Mouse (Mus musculus): ENCODE measurements around the gene 2010111I01Rik. TPM values are rescaled to one million over a fixed set of nuclear protein-coding genes. Genes with fewer than 3 reads are reported as not detected.
"Not testable (repeated sequence)": the region's sequence is repeated elsewhere in the genome, so short reads cannot be mapped to it uniquely, and the experiment has no call there.

2010111I01Rik gene
- polyA plus RNA-seq, 1 experiment from 2014 or later = 23.9 TPM

DNA sequence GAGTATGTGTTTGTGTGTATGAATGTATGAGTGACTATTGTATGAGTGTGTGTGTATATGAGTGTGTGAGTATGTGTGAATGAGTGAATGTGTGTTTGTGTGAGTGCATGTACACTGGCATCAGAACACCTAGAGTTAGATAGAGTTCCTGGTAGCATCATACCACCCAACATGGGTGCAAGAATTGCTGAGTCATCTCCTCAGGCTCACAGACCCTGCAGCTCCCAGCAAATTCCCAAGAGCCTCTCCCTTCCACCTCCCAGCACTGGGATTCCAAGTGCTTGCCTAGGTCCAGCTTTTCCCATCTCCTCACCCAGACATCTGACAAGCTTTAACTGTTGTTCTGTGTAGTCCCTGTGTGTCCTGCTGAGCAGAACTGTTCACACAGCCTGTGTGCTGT is 251.8 kb downstream of the 2010111I01Rik start:
- Histone ChIP-seq H3K9me3 (replicated peaks) (no peaks in the 10 kb centered on the region), H3K4me1 (peaks cover 5% of the 10 kb centered on the region), H3K27ac (no peak overlapping the region), H3K4me3 (no peak overlapping the region), H3K36me3 (ENCODE audit: poor library complexity, severe bottlenecking) (no peaks in the 10 kb centered on the region), H3K27me3 (no peaks in the 10 kb centered on the region), H3K9ac (no peak overlapping the region), H3K4me2 (no peak overlapping the region)
- no peak for ATAC-seq

DNA sequence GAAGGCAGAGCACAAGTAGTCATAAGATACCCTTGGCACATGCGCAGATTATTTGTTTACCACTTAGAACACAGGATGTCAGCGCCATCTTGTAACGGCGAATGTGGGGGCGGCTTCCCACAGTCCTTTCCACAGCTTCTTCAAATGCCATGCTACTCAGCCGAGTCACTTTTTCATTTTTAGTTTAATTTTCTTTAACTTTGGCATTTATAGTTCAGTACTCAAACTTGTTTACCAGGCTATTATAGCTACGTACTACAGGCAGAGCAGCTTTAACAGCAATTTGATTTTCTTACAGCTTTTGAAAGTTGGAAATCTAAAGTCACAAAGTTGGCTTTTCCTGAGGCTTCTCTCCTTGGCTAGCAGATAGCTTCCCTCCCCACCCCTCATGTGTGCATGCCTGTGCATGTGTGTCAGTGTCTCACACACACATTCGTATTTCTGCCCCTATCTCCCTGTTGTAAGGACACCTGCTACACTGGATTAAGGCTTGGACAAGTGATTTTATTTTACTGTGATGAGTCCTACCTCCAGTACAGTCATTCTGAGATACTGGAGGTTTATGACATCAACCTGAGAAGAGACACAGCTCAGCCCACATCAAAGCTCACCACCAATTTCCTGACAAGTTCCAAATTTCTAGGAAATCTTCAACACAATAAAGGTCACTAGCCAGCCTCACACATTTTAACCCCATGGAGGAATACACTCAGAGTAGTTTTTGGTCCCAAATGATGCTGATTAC is 258.5 kb downstream of the 2010111I01Rik start:
- WGBS = 97% methylated on average over 8 of the region's 8 CpGs
- Histone ChIP-seq H3K36me3 (ENCODE audit: poor library complexity, severe bottlenecking) (no peaks in the 10 kb centered on the region), H3K27me3 (no peaks in the 10 kb centered on the region), H3K9ac (no peak overlapping the region), H3K4me1 (no peaks in the 10 kb centered on the region), H3K9me3 (replicated peaks) (no peaks in the 10 kb centered on the region), H3K4me3 (no peak overlapping the region), H3K27ac (no peak overlapping the region), H3K4me2 (no peak overlapping the region)
- no peak for ATAC-seq

DNA sequence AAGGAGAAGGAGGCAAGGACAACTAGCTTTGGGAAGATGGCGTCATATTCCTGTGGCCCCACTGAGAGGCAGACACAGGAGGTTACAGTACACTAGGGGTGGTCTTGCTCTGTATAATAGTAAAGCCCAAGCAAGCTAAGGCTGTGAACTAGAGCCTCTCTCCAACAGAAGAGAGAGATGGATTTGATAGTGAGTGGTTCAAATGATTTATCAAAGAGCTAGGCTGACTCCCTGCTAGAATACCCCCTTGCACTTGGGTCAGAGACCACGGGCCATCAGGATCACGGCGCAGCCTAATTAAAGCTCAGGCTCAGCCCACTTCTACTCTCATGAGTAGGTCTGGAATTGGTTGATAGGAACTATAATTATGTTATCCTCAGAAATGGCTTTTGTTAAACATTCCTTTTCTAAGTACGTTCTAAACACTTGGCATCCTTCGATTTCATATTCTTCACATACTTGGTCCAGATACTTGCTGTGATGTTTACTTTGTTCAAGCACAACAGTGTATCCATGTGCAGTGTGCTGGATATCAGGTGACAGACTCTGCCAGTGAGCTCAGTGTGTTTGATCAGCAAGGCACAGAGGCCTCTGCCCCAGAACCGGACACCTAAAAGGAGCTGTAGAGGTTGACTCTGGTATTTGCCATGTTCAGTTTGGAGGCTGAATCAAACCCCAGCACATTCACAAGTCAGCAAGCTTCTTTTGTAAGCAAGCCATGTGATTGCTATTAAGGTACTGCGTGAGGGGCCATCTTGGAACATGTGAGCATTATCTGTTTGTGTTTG is 261.3 kb downstream of the 2010111I01Rik start:
- Histone ChIP-seq H3K4me3 (no peak overlapping the region), H3K36me3 (ENCODE audit: poor library complexity, severe bottlenecking) (no peaks in the 10 kb centered on the region), H3K27ac (no peak overlapping the region), H3K4me2 (no peak overlapping the region), H3K27me3 (no peaks in the 10 kb centered on the region), H3K4me1 (no peaks in the 10 kb centered on the region), H3K9ac (no peak overlapping the region), H3K9me3 (replicated peaks) (no peaks in the 10 kb centered on the region)
- ATAC-seq = no peak
- WGBS = 82% methylated on average over 8 of the region's 8 CpGs

DNA sequence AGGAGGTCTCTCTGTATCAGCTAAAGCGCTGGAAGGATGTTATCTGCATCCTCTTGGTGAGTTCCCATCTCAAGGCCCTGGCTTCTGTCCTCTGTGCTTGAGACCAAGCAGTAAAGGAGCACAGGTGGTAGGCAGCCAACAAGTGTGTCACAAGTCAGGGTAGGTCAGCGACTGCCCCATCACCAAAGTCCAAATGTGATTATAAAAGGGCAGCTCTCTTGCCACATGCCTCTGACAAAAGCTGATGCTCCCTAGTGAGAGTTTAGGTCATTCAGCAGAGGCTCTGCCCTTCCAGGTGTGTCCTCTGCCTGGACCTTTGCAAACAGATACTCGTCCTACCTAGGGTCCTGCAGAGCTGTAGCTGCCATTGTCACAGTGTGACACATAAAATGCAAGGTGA is 263.1 kb downstream of the 2010111I01Rik start:
- H3K9ac ChIP-seq = no peak overlapping the region
- no peaks in the 10 kb centered on the region for H3K4me1 ChIP-seq
- H3K4me3 ChIP-seq = no peak overlapping the region
- H3K27me3 ChIP-seq = no peaks in the 10 kb centered on the region
- no peaks in the 10 kb centered on the region for H3K36me3 ChIP-seq (ENCODE audit: poor library complexity, severe bottlenecking)
- H3K4me2 ChIP-seq = no peak overlapping the region
- H3K9me3 ChIP-seq (replicated peaks) = no peaks in the 10 kb centered on the region
- ATAC-seq = no peak
- WGBS = 78% methylated on average over 3 of the region's 3 CpGs
- H3K27ac ChIP-seq = no peak overlapping the region

DNA sequence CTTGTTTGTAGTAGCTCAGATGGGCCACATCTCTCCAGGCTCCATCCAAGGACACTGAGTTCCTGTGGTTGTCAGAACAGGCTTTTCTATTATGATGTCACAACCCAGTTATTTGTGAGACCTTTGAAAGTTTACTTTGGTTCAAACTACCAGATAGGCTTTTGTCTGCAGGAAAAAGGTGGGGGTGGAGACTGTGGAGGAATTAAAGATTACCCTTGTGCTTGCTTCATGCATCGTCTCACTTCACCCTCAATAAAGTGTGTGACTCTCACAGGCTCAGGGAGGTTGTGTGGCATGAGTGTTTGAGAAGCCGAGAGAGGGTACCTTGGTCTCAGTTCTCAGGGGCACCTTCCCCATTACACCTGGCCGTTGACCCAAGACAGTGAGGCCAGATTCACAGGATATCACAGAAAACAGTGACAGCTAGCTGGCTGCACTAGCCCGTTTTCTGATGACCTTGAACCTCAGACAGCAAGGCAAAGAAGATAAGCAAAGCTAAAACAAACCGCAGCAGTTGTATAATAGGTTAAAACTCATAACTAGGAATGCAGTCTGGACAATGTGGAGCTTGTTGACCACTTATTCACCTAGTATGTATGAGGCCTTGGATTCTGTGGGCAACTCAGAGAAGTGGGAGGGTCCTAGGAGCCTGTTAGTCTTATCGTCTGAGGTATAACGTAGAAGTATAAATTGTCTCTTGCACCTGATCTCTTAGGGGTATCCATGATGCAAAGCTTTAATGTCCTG is 266.4 kb downstream of the 2010111I01Rik start:
- Histone ChIP-seq H3K4me3 (no peak overlapping the region), H3K36me3 (ENCODE audit: poor library complexity, severe bottlenecking) (no peaks in the 10 kb centered on the region), H3K4me2 (no peak overlapping the region), H3K9me3 (replicated peaks) (no peaks in the 10 kb centered on the region), H3K27me3 (no peaks in the 10 kb centered on the region), H3K4me1 (no peaks in the 10 kb centered on the region), H3K27ac (no peak overlapping the region), H3K9ac (no peak overlapping the region)
- 80% methylated on average over 7 of the region's 7 CpGs for WGBS
- ATAC-seq = no peak

DNA sequence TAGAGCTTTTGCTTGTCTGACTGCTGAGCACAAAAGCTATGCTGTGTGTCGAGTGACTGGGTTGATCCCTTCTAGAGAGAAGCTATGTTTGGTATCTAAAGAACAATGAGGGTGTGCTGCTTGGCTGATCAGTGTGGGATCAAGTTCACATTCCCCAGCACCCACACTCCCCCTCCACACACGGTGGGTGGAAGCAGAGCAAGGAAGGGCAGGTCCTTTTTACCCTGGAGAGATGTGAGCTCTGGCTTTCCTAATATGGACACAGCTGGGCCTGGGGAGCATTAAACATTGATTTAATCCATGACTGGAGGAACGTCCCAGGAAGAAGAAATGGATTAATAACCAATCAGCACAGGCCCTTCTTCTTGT is 267.0 kb downstream of the 2010111I01Rik start:
- Histone ChIP-seq H3K4me1 (no peaks in the 10 kb centered on the region), H3K9me3 (replicated peaks) (no peaks in the 10 kb centered on the region), H3K9ac (no peak overlapping the region), H3K4me3 (no peak overlapping the region), H3K27me3 (no peaks in the 10 kb centered on the region), H3K36me3 (ENCODE audit: poor library complexity, severe bottlenecking) (no peaks in the 10 kb centered on the region), H3K4me2 (no peak overlapping the region), H3K27ac (no peak overlapping the region)
- 25% methylated on average over 3 of the region's 3 CpGs for WGBS
- no peak for ATAC-seq

DNA sequence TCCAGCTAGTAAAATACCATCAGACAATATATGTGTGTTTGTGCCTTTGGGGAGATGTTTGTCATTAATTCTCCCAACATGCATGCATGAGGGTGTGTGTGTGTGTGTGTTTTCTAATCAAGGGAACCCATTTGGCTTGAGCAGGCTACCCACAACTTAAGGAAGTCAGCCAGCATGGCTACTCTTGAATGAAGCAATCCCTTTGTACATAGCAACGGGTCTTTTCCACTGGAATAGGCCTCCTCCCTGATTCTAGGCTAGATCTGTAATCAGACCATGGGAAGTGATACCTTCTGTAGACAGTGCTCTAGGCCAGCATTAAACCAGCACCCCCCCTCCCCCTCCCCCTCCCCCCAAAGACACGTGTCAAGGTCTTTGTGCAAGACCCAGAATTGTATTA is 267.9 kb downstream of the 2010111I01Rik start:
- no peak overlapping the region for H3K4me2 ChIP-seq
- H3K4me3 ChIP-seq = no peak overlapping the region
- 79% methylated on average over 2 of the region's 2 CpGs for WGBS
- no peaks in the 10 kb centered on the region for H3K9me3 ChIP-seq (replicated peaks)
- no peak for ATAC-seq
- no peaks in the 10 kb centered on the region for H3K27me3 ChIP-seq
- H3K9ac ChIP-seq = no peak overlapping the region
- no peaks in the 10 kb centered on the region for H3K4me1 ChIP-seq
- H3K36me3 ChIP-seq (ENCODE audit: poor library complexity, severe bottlenecking) = no peaks in the 10 kb centered on the region
- no peak overlapping the region for H3K27ac ChIP-seq

DNA sequence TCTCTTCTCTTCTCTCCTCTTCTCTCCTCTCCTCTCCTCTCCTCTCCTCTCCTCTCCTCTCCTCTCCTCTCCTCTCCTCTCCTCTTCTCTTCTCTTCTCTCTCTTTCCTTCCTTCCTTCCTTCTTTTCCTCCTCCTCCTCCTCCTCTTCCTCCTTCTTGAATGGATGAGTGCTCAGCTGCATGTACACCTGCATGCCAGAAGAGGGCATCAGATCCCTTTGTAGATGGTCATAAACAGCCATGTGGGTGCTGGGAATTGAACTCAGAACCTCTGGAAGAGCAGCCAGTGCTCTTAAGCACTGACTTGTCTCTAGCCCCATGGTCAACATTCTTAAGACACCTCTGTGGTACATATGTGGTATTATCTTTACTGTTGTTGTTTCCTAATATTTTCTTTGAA is 269.8 kb downstream of the 2010111I01Rik start:
- H3K27me3 ChIP-seq; H3K9ac ChIP-seq; H3K27ac ChIP-seq; H3K9me3 ChIP-seq (replicated peaks); ATAC-seq; H3K36me3 ChIP-seq (ENCODE audit: poor library complexity, severe bottlenecking); H3K4me1 ChIP-seq; H3K4me3 ChIP-seq; H3K4me2 ChIP-seq: not testable (repeated sequence)

DNA sequence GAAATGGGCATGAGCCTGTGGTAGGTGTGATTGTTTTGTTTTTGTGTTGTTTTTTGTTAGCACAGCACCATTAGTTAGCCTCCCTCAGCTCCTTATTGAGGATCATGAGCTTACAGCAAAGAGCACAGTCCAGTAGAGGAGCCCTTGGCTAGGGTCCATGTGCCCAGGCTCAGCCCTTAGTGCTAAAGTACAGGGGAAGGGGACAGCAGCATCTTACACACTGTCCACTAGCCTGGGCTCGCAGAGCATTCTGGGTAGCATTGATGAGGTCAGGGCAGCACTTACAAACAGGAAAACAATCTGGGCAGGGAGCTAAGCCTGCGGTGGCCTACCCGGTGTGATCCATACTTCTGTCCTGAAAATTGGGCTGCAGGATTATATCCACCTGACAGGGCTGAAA is 270.9 kb downstream of the 2010111I01Rik start:
- no peaks in the 10 kb centered on the region for H3K9me3 ChIP-seq (replicated peaks)
- no peak overlapping the region for H3K27ac ChIP-seq
- no peaks in the 10 kb centered on the region for H3K27me3 ChIP-seq
- H3K36me3 ChIP-seq (ENCODE audit: poor library complexity, severe bottlenecking) = no peaks in the 10 kb centered on the region
- H3K4me1 ChIP-seq = peaks cover 10% of the 10 kb centered on the region
- no peak overlapping the region for H3K9ac ChIP-seq
- 83% methylated on average over 3 of the region's 3 CpGs for whole genome bisulfite sequencing
- no peak for ATAC-seq
- no peak overlapping the region for H3K4me3 ChIP-seq
- H3K4me2 ChIP-seq = no peak overlapping the region

DNA sequence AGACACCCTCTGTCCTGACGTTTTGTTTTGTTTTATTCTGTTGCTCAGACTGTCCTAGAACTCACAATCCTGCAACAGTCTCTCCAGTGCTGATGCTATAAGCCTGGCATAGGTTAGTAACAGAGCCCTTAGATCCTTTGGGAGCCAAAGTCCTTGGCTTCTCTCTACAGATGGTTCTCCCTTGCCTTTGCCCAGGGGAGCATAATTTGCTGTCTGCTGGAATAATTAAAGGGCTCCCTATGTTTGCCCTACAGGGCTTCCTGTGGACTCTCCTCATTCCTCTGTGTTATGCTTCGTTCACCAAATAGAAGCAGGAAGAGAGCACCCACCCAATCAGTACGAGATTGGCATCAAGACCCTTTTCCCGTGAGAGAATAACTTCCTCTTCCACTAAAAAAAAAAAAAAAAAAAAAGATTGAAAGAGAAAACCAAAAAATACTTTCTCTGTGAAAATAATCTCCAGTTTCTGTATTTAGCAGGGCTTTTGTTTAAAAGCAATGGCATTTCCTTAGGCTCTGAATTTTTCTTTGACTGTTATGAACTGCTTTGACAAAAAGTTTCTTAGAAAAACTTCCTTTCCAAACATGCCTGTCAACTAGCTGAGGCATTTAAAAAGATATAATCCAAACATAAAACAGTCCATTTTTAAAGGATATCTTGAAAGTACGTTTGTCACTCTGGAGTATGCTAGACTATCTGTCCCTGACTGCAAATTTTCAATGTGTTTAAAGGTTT is 271.6 kb downstream of the 2010111I01Rik start:
- Histone ChIP-seq H3K9me3 (replicated peaks) (no peaks in the 10 kb centered on the region), H3K4me2 (no peak overlapping the region), H3K27me3 (no peaks in the 10 kb centered on the region), H3K4me1 (peaks cover 17% of the 10 kb centered on the region), H3K36me3 (ENCODE audit: poor library complexity, severe bottlenecking) (no peaks in the 10 kb centered on the region), H3K4me3 (no peak overlapping the region), H3K9ac (no peak overlapping the region), H3K27ac (no peak overlapping the region)
- WGBS = 58% methylated on average over 5 of the region's 5 CpGs
- no peak for ATAC-seq

DNA sequence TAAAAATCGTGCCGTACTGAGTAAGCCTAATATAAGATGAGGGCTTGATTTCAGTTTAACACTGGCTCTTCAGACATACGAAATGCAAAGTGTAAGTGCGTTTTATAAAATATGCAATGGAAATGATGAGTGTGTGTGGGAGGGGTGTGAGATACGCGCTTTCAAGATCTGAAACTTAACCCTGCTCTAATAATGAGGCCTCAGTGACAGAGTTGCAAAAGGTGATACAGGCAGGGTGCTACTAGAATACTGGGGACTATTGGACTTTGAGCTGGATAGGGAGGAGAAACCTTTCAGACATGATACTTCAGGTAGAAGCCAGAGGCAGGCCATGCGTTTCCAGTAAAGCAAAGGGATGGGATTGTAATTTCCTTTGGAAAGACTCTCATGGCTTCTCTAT is 273.4 kb downstream of the 2010111I01Rik start:
- Histone ChIP-seq H3K4me3 (no peak overlapping the region), H3K27ac (no peak overlapping the region), H3K4me1 (peaks cover 26% of the 10 kb centered on the region), H3K36me3 (ENCODE audit: poor library complexity, severe bottlenecking) (no peaks in the 10 kb centered on the region), H3K4me2 (no peak overlapping the region), H3K27me3 (no peaks in the 10 kb centered on the region), H3K9ac (no peak overlapping the region), H3K9me3 (replicated peaks) (no peaks in the 10 kb centered on the region)
- no peak for ATAC-seq
- 93% methylated on average over 7 of the region's 7 CpGs for WGBS

DNA sequence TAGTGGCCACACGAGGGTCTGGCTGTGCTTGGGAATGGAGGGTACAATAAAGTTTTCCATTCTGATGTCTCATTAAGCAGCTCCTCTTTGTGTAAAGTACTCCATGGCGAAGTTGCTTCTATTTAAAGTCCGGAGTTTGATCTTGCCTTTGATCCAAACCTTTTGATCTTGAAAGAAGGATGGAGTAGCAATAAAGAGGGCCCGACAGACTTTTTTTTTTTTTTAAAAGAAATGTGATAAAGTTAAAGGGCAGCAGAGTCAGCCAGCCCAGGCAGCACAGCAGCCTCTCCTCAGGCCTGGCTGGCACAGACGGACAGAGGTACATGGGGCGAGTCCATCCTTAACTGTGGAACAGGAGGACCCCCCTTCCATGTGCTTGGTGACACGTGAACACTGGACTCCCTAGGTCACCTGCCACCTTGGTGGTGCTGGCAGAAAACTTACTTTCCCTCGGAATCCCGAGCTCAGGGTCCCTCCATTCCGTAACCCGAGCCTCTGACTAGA is 274.7 kb downstream of the 2010111I01Rik start:
- peak overlapping the region; percentile 89 for H3K4me2 ChIP-seq
- peaks cover 35% of the 10 kb centered on the region for H3K4me1 ChIP-seq
- peak overlapping the region; percentile 81 for H3K9ac ChIP-seq
- H3K9me3 ChIP-seq (replicated peaks) = no peaks in the 10 kb centered on the region
- 3% methylated on average over 11 of the region's 11 CpGs for WGBS
- peak overlapping the region; percentile 54 for H3K27ac ChIP-seq
- ATAC-seq = peak; percentile 66
- no peaks in the 10 kb centered on the region for H3K36me3 ChIP-seq (ENCODE audit: poor library complexity, severe bottlenecking)
- H3K4me3 ChIP-seq = peak overlapping the region; percentile 72
- no peaks in the 10 kb centered on the region for H3K27me3 ChIP-seq
